Mouse (Mus musculus) G1E (cell line): ENCODE measurements around the gene Clic4.

Experiments
- CTCF ChIP-seq: IDR thresholded peaks from 2 replicates; pipeline ENCODE4 v1.5.1; 2012; ENCODE audit warnings: low read depth, low read length, inconsistent platforms, mixed read lengths
- GATA1 ChIP-seq: IDR thresholded peaks from 2 replicates; pipeline ENCODE4 v1.6.1; 2012; ENCODE audit warnings: borderline replicate concordance, low read length, inconsistent platforms, mixed read lengths
- GATA2 ChIP-seq: IDR thresholded peaks from 2 replicates; pipeline ENCODE4 v1.6.1; 2012; ENCODE audit warnings: low read depth, low read length, inconsistent platforms, borderline replicate concordance

GRCm38 (mm10) chr4:135221632-135222407, 50.8 kb downstream of the Clic4 start:
- TF ChIP-seq CTCF, result no peak
- TF ChIP-seq GATA1, result no peak
- TF ChIP-seq GATA2, result no peak
